Mouse (Mus musculus): Measurements from ENCODE around the gene AB124611. TPM values are rescaled to one million over a fixed set of nuclear protein-coding genes. Genes with fewer than 3 reads are reported as not detected.
"Not testable (repeated sequence)": the region's sequence is repeated elsewhere in the genome, so short reads cannot be mapped to it uniquely, and the experiment has no call there.

AB124611 gene
- total RNA-seq, 2 experiments from 2014 or later, result 0.30 to 0.66 TPM

DNA sequence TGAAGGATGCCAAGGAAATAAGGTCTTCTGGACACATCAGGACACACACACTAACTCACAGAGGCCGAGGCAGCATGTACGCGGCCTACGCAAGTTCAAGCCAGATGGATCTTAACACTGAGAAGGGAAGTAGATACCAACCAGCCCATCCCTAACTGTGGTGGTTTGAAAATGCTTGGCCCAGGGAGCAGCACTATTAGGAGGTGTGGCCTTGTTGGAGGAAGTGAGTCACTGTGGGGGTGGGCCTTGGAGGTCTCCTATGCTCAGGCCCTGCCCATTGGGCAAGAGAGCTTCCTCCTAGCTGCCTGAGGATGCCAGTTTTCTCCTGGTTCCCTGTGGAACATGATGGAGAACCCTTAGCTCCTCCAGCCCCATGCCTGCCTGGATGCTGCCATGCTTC is 12.5 kb upstream of the AB124611 start:
- intact Hi-C loops (cut with DNase I), result no loop called here
- DNase-seq (ENCODE audit: low spot score in 2 of 2), result no peak

DNA sequence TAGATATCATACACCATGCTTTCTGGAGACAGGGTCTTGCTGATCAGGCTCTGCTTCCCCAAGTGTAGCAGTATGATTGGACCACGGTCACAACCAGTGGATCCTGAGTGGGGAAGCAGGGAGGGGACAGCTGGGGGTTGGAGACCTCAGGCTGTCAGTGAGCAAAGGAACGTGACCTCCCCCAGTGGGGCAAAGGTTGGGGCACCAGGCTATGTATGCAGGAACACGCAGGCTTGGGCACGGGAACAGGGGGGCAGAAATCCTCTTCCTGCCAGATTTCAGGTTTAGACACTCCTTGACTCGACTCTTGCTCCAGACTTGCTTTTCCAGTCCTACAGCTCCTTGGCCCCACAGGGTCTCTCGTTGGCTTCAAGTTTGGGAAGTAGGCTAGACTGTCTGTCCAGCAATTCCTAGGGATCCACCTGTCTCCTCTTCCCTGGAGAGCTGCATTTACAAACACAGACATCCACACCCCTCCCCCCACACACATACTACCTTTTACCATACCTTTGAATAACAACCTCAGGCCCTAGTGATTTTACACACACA is 8.0 kb upstream of the AB124611 start:
- DNase-seq (ENCODE audit: low spot score in 2 of 2), result no peak
- intact Hi-C loops (cut with DNase I), result no loop called here

DNA sequence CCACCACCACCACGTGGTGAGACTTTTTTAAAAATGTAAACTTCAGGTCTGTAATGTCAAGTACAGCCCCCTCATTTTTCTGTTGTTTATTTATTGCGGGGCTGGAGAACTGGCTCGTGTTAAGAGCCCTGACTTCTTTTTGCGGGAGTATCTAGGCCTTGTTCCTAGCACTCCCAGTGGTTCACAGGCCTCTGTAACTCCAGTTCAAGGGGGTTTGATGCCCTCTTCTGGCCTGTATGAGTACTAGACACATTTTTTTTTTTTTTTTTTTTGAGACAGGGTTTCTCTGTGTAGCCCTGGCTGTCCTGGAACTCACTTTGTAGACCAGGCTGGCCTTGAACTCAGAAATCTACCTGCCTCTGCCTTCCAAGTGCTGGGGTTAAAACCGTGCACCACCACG is 7.3 kb upstream of the AB124611 start:
- intact Hi-C loops (cut with DNase I); DNase-seq (ENCODE audit: low spot score in 2 of 2): not testable (repeated sequence)

DNA sequence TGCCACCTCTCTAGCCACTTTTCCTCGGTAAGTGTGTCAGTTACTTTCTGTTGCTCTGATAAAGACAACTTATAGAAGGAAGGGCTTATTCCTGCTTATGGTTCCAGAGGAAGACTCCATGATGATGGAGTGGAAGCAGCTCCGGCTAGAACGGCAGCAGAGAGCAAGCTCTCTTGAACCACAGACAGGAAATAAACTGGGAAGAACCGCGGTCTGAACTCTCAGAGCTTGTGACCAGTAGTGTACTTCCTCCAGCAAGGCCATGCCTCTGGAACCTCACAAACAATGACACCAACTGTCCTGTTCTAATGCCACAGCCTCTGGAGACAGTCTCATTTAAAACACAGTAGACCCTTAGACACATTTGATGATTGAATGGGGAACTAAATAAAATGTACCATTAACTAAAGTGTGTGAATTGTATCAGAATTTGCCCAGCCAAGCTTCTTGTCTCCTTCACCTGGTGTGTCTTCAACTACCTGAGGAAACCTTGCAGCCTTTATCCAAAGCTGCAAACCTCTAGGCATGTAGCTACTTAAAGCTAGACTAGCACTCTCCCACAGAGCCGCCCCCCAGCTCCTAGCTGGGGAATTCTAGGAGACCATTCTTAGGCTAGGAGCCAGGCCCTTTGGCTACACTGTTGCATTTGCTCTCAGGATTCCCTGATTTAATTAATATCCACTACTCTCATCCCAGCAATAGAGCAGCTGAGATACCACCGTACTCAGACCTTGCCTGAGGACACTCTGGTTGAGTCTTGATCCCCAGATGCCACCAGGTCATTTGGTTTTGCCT is 637 bp upstream of the AB124611 start:
- intact Hi-C loops (cut with DNase I), result no loop called here

DNA sequence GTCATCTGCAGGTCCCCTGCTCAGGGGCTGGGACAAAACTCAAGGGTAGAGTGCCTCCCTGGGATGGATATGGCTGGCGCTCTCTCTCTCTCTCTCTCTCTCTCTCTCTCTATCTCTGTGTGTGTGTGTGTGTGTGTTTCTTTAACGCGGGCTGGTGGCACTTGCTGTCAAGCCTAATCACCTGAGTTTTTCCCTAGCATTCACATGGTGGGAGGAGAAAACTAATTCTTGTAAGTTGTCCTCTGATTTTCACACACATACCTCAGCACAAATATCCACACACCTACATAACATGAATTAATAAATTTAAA is 613 bp downstream of the AB124611 start:
- intact Hi-C loops (cut with DNase I), result no loop called here
- DNase-seq (ENCODE audit: low spot score in 2 of 2), result no peak

More for the DNA sequence above, 637 bp upstream of the AB124611 start:
- DNase-seq (ENCODE audit: low spot score in 2 of 2), result no peak

DNA sequence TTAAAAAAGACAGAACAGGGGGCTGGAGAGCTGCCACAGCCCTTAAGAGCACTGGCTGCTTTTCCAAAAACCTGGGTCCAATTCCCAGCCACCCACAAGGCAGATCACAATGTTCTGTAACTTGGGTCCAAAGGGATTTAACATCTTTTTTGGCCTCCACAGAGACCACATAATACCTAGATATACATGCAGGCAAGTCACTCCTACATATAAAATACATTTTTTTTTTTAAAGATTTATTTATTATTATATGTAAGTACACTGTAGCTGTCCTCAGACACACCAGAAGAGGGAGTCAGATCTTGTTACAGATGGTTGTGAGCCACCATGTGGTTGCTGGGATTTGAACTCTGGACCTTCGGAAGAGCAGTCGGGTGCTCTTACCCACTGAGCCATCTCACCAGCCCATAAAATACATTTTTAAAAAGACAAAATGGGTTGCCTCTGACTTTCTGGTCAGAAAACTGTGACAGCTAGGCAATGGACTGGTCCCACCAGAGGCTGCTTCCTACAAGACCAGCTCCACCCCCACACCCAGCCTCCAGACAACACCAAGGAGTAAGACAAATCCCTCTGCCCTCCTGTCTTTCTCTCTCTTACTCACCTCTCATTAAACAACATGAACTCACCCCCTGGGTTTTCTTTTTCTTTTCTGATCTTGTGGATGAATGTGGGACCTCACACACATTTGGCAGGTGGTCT is 1.3 kb downstream of the AB124611 start:
- intact Hi-C loops (cut with DNase I), result no loop called here
- DNase-seq (ENCODE audit: low spot score in 2 of 2), result no peak

DNA sequence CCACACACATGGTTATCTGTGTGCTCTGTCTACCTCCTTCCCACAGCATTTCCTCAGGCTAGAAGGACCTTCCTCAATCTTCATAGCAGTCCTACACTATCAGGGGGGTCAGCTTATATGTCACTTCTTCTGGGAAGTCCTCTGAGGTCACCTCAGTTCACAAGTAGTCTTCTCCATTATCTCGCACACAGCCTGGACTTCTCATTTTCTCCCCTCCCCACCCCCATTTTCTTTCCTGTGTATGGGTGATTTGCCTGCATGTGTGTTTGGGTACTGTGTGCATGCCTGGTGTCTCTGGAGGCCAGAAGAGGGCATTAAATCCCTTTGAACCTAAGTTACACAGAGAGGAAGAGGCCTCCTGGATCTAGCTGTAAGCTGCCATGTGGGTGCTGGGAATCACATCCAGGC is 1.9 kb downstream of the AB124611 start:
- intact Hi-C loops (cut with DNase I), result no loop called here
- no peak for DNase-seq (ENCODE audit: low spot score in 2 of 2)

DNA sequence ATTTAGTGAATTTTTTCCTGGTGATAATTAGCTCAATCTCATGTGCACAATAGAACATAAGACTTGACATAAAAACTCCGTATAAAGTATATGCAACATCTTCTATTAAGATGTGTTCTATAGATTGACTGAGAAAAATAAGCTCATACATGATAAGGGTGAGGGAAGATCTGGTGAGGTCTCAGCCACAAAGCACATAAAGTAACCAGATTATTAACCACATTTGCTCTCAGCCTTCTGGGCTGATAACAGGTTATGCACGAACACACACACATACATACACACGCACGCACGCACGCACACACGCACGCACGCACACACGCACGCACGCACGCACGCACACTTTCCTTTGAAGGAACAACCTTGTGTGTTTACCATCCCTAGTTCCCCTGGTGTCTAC is 10.5 kb downstream of the AB124611 start:
- intact Hi-C loops (cut with DNase I), result no loop called here
- no peak for DNase-seq (ENCODE audit: low spot score in 2 of 2)

DNA sequence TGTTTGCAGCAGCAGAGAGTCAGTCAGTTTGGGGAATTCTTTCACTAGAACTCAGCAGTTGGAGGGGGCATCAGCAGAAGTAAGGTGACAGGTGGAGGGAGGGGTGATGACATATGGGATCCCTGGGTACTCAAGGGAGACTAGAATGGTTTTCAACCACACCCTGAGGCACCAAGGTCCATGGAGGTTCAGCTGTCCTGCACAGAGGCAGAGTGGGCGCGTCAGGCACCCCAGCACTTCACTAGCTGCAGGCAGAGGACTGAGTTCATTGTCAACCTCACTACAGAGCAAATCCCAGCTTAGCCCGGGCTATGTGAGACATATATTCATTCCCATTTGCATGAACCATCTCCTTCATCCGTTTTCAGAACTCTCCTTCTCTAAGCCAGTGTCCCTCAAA is 11.0 kb downstream of the AB124611 start:
- no peak for DNase-seq (ENCODE audit: low spot score in 2 of 2)
- intact Hi-C loops (cut with DNase I), result no loop called here

DNA sequence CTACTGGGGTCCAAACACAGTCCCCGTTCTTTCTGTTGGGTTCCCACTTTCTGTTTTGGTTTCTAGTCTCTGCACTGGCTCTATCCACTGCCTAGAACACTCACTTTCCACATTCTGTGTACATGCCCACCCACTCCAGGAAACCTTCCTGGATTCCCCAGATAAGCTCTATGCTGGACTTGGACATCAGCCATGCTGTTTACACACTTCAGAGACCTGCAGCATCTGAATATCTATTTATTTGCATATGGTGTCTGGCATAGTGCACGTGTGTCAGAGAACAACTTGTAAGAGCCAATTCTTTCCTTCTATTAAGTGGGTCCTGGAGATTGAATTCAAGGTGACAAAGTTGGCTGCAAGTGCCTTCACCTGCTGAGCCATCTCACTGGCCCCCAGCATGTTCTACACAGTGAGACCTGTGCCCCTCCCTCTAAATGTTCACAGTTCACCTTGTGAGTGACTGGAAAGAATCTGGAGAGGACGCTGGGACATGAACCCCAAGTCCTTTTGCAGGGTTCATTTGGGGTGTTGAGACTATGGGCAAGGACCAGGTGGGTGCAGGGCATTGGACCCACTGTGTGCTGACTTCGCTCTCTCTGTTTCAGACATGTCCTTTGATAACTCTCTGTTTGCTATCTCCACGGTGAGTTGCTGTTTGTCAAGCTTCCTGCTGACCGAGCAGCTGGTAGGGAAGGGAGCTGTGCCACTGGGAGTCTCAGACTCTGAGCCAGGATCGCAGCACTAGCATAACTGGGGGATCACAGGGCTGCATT is 14.2 kb downstream of the AB124611 start:
- no peak for DNase-seq (ENCODE audit: low spot score in 2 of 2)
- intact Hi-C loops (cut with DNase I), result no loop called here

DNA sequence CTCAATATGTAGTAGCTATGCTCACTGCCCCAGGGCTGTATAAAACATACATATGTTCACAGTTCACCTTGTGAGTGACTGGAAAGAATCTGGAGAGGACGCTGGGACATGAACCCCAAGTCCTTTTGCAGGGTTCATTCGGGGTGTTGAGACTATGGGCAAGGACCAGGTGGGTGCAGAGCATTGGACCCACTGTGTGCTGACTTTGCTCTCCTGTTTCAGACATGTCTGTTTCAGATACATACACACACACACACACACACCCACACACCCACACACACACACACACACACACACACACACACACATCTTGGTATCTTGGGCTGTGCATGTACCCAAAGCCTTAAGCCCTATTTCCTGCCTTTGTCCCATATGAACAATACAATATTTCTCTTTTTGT is 16.0 kb downstream of the AB124611 start:
- DNase-seq (ENCODE audit: low spot score in 2 of 2); intact Hi-C loops (cut with DNase I): not testable (repeated sequence)

DNA sequence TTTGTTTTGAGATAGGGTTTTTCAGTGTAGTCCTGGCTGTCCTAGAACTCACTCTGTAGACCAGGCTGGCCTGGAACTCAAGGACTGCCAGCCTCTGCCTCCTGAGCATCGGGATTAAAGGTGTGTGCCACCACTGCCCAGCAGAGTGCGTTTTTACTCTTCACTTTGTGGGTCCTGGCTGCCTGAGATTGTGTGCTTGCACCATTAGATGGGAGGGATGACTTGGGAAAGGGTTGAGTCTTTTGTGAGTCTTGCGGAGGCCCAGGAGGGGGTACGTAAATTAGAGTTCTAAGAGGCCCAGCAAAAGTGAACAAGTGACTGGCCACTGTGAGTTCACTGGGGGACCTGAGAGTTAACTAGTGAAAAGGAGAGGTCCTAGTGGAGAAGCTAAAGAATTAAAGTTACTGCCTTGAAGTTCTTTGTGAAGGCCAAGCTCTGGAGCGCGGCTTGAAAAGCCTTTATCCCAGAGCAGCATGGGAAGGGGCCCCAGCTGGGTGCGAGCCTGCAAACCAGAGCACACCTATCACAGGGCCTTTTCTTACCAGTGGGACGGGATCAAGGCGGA is 19.5 kb downstream of the AB124611 start:
- intact Hi-C loops (cut with DNase I), result no loop called here
- no peak for DNase-seq (ENCODE audit: low spot score in 2 of 2)

DNA sequence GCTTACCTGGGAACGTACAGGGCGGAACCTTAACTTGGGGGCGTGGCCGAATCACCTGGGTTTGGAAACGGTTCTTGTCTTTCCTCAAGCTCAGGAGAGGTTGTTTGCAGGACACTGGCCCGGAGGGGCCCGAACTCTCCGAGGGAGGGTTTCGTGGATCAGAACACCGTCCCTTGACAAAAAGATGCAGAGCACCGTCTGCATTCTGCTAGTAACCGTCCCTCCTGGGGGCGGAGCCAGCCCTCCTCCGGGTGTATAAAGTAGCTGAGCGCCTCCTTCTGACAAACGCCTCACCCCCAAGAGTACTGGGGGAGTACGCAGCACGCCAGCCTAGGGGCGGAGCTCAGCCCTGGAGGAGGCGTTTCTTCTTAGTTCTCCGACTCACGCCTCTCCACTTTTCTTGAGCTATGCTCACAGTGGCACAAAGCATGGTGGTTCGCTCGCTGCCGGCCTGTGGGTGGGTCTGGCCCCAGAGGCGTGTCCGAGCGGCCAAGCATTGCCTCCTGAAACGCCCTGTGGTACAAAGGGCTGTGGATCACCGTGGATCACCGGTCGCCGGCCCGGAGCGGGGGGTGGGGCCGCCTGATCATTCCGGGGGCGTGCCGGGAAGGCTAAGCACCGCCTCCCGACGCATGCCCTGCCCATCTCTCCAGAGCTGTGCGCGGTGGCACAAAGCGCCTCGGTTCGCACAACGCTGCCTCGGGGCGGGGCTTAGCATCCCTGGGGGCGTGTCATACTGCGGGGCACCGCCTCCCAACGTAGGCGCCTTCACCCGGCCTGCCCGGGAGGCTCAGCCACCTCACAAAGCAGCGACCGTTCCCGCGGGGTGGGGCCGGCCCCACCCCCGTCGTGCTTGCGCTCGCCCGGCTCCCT is 20.2 kb downstream of the AB124611 start:
- intact Hi-C loops (cut with DNase I), result loop anchor here (1.0 to 2.0 kb wide), 3 partner anchors 35 to 179 kb away; partner anchors contain the start of genes Ilf3, Timm29, Tmed1 and Yipf2
- peak; percentile 99 for DNase-seq (ENCODE audit: low spot score in 2 of 2)

DNA sequence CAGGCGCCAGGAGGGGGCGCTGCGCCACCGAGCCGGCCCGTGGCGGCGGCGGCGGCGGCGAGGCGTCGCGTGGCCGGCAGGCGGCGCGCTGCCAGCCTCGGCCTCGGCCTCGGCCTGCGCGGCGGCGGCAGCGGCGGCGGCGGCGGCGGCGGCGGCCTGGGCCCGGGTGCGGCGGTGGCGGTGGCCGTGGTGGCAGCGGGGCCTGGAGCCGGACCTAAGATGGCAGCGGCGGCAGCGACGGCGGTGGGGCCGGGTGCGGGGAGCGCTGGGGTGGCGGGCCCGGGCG is 20.8 kb downstream of the AB124611 start, which contains the start of gene Carm1:
Gene Carm1, plus strand, starts transcription at position 106 of the 286 bp plus-strand sequence.
- intact Hi-C loops (cut with DNase I), result loop anchor here (1.0 to 2.0 kb wide), 3 partner anchors 36 to 179 kb away; partner anchors contain the start of genes Ilf3, Timm29, Tmed1 and Yipf2
- no peak for DNase-seq (ENCODE audit: low spot score in 2 of 2)

DNA sequence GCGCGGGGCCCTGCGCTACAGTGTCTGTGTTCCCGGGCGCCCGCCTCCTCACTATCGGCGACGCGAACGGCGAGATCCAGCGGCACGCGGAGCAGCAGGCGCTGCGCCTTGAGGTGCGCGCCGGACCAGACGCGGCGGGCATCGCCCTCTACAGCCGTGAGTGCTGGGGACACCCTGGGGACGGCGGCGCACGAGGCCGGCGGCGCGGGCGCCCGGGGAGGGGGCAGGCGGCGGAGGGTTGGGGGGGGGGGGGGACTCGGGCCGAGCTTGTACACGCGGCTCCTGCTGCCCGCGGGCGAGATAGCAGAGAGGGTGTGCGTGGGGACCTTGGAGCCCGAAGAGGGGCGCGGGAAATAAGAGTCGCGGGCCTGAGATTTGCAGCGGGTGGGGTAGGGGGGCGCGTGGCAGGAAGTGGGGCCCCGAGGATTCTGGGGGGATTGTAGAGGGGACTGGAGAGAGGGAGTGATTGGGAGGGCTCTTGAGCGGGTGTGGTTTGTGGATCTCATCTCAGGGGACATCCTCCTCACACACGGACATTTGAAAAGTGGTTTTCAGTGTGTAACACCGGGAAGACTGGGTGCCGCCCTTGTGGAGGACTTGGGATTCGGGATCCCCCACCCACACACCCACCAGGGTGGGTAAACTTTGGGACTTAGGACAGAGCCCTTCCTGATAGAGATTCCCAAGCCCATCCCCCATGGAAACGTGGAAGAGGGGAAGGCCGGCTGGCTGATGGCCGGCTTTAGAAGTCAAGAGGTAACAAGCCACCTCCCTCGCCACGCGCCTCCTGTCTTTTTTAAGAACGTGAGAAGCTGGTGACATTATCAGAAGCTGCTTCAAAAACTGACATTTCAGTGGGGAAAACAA is 21.3 kb downstream of the AB124611 start:
- DNase-seq (ENCODE audit: low spot score in 2 of 2), result peak; percentile 47 to 68
- intact Hi-C loops (cut with DNase I), result loop anchor here (2.0 kb wide), 2 partner anchors 37 to 45 kb away; partner anchors contain the start of genes Timm29, Tmed1 and Yipf2

DNA sequence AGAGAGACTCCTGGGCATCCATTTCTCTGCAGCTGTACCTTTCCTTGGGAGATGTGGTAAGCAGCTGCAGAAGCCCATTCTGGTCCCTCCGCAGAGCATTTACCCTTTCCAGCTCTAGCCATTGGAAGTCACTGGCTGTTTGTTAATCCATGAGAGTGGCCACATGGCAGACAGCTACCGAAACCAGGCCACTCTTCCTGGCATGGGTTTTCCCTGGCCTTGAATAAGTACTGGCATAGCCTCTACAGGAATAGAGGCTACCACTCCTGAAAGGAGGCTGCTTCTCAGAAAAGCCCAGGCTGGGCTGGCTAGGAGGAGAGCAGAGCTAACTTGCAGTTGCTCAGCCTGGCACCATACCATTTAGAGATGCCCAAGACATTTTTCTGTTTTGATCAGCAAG is 25.1 kb downstream of the AB124611 start:
- intact Hi-C loops (cut with DNase I), result no loop called here
- DNase-seq (ENCODE audit: low spot score in 2 of 2), result no peak

DNA sequence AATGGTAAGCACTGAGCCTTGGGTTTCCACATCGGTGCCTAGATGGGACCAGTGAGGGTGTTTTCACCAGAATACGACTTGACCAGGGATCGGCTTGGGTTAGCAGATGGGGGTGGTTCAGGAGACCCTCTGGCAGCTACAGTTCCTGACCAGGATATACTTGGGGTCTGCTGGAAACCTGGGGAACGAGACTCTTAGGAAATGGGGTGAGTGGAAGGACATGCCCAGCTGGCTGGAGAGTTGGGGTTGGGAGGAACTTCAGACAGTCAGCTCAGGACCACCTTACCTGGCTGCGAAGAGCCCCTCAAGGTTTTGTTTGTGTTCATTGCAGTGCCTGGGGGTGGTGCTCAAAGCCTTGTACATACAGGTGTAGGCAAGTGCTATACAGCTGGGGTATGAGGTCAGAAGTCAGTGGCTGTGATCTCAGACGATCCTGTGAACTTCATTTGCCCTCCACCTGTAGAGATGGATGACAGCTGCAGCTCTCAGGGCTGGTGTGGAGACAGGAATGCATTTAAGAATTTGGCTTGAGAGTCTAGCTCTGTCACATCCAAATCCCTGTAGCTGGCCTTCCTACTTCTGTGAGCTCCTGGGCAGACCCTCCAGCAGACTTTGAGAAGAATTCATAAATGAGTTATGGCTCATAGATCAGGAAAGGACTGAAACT is 27.8 kb downstream of the AB124611 start:
- intact Hi-C loops (cut with DNase I), result no loop called here
- no peak for DNase-seq (ENCODE audit: low spot score in 2 of 2)

All from left cerebral cortex, postnatal 25 days (tissue).